Mouse (Mus musculus) heart, adult 9 months (tissue): ENCODE data around the gene Idh1.

Experiments used
- DNase-seq, 2 experiments: peaks; one replicate each; pipeline ENCODE4 v3.0.0; 2022; ENCODE audit warnings: low spot score in 2 of 2

The Idh1 gene

GRCm38 (mm10) chr1:65113536-65114172, 72.6 kb downstream of the Idh1 start:
- no peak for DNase-seq

GRCm38 (mm10) chr1:65112807-65113196, 73.5 kb downstream of the Idh1 start:
- DNase-seq = peak; percentile 11 to 15

GRCm38 (mm10) chr1:65112031-65112806, 74.1 kb downstream of the Idh1 start:
- DNase-seq = peak; percentile 36 to 75

GRCm38 (mm10) chr1:65109756-65110435, 76.4 kb downstream of the Idh1 start:
- no peak for DNase-seq

- no peak for DNase-seq
Measured at GRCm38 (mm10) chr1:65109196-65109595, 77.1 kb downstream of the Idh1 start.
